Mouse (Mus musculus) CD4-positive helper T cell, adult 2 months (primary cell): ENCODE data around the gene Ctnna3.
"Not testable (repeated sequence)": the region's sequence is repeated elsewhere in the genome, so short reads cannot be mapped to it uniquely, and the experiment has no call there.

Experiments
- DNase-seq: peaks from one replicate; pipeline ENCODE4 v3.0.0-alpha.2; 2012; ENCODE audit warnings: low read depth, missing footprints, low spot score

The Ctnna3 gene

DNA sequence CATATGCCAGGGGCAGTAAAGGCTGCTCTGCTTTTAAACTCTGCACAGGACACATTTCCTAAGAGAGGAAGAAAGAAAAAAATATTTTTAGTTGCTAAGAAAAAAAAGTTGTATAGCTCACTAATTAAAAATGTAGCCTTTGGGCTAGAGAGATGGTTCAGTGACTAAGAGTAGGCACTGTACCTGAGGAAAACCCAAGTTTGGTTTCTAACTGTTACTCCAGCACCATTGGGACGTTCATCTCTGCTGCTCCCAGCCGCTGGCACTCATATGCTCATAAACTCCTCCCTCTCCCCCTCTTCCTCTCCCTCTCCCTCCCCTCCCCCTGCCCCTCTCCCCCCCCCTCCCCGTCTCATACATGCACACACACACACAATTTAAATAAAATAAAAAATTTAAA lies 1441.0 kb downstream of the Ctnna3 start:
- DNase-seq = no peak

DNA sequence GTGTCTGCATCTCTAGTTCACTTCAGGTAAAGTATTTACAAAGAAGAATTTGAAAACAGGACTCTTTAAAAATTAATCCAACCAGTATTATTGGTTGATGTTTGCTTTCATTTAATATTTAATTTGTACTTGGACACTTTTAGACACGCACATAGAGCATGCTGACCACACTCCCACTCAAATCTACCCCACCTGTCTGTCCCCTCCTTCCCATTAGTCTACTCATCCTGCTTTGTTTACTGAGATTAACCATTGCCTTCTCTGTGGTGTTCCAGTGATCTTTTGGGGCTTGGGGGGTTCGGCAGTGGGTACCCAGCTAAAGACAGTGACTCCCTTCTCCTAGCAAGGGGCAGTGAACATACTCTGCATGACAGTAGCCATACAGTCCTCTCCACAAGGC lies 1446.6 kb downstream of the Ctnna3 start:
- no peak for DNase-seq

DNA sequence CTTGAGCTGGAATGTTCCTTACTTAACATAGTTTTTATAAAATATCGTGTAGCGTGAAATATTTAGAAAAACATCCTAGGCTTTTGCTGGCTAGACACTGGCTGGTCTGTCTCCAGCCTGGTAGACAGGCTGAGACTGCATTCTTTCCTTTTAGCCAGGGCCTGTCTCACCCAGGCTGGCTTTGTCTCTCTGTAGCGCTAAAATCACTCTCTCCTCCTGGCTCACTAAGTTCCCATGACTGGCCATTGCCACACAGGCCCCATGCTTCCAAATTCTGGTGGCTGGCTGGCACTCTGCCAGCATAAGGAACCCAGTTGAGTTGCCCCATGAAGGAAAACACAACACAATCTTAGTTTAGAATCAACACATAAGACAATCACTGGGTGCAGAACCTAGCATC lies 1450.0 kb downstream of the Ctnna3 start:
- no peak for DNase-seq

DNA sequence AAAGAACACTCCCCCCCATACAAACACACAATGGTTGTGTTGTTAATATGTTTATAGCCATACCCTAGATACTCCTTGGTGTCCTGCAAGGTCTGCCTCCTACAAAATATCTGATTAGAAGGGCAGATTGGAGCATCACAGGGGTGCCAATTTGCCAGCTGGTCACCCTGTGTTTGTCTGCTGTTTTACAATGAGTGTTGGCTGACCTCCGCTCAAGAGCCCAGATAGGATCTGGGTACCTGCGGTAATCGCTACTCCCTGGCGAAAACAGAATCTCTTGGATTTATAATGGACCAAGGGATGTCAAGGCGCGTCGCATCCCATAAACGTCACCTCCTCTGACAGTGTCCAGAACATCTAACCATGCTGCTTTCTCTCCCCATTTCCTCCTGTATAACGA lies 1457.0 kb downstream of the Ctnna3 start:
- DNase-seq = no peak

DNA sequence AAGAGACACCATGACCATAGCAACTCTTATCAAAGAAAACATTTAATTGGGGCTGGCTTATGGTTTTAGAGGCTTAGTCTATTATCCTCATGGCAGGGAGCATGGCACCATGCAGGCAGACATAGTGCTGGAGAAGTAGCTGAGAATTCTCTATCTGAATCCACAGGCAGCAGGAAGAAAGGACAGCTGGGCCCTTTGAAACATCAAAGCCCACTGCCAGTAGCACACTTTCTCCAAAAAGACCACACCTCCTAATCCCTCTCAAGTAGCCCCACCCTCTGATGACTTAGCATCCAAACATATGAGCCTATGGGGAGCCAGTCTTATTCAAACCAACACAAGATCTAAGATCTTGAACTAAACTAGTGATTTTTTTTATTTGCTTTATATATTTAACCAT lies 1462.6 kb downstream of the Ctnna3 start:
- DNase-seq = no peak

DNA sequence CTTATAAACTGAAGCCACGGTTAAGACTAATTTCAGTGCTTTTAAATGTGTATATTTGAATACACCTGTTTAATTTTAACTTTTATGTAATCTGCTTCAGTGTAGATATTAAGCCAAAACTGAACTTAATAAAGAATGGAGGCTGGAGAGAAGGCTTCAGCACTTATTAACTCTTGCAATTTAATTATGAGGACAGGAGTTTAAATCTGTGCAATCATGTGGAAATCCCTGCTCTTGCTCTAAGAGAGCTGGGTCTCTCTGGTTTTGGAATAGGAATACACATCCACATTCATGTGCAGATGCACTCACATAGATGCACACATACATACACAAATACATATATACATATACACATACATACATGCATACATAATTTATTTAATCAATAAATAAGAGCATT lies 1468.8 kb downstream of the Ctnna3 start:
- DNase-seq = no peak

DNA sequence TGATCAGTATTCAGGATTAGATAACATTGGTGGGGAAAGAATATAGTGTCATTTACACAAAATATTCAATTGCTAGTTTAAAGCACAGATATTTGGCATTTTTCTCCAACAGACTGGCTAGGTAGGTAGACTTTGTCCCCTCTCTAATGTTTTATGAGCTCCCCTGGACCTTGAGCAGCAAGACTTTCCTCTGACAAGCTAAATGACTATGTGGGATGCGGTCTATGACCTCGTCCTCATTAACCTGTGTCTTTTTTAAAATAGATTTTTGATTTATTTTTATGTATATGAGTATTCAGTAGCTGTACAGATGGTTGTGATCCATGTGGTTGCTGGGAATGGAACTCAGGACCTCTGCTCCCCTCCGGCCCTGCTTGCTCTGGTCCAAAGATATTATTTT lies 1471.8 kb downstream of the Ctnna3 start:
- no peak for DNase-seq

DNA sequence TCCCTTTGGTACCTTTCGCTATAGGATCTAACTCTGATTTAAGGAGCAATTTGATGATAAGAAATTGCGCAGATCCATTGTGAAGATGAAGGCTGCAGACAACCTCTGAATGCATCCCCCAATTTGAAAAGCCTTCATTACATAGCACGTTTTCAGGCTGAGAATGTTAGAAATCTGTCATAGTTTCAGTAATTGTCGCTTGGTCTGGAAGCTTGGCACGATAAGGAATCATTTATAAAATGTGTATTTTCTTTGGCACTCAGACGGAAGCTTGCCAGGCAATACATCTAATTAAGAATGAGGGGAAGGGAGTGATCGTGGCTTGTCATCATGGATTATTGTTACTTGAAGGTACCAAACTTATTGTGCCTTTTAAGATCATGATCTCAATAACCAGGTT lies 1511.1 kb downstream of the Ctnna3 start:
- no peak for DNase-seq

DNA sequence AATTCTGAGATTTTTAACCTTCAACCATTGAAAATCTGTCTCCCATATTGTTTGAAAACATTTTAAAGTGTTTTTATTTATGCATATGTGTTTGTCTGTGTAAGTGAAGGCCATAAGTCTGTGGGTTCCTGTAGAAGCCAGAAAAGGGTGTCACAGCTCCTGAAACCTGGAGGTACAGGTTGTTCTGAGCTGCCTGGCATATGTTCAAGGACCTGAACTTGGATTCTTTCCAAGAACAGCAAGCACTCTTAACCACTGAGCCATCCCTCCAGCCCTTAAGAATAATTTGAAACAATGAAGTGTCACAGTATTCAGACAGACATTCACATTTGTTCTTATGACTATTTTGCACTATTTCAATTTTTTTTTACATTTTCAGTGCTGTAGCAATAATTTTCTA lies 1528.5 kb downstream of the Ctnna3 start:
- no peak for DNase-seq

DNA sequence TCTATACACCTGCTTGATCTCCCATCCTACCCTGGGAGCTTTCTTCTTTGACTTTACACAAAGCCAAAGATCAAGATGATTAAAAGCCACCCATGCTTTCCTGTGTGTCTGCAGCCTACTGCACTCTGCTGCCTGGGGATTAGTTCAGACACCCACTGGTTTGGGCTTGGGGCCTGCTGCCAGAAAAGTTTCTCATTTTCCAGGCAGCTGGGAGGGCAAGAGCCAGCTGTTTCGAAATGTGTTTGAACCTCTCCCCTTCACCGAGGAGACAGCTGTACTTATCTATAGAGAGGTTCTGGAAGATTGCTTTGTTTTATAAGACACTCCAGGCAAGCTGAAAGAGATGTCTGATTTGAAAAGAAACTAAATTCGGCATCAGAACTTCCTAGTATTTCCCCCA lies 1563.0 kb downstream of the Ctnna3 start:
- no peak for DNase-seq

DNA sequence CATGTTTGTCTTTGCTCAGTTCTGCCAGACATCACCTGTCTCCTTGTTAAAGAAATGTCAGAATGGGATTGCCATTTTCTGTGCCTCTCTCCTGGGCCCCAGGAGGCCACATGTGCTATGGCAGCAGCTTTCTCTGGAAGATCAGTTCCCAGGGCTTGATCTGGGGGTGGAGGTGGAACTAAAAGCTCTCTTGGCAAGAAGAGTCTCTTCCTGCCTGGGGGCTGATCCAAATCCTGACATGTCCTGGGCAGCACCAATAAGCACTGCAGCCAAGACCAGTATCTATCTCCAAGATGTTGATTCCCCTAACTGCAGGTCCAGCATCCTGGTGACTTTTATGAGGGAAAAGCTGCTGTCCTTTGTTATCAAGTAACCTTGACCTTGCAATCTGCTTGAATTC lies 1583.6 kb downstream of the Ctnna3 start:
- DNase-seq = no peak

DNA sequence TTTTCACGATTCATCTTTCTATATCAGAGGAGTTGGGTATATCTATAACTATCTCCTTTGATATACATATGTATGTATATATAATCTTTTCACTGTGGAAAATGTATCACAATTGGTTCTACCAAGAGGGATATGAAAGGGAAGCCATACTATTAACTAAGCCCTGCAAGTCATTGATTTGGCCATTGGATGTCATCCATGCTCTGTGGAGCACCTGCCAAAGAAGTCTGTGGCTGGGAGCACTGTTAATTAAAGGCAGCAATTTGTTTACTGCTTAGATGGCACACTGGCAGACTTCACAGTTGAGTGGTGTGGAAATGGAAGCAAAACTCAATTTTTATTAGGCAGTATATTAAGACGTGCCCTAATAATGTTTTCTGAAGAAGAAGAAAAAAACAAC lies 1592.8 kb downstream of the Ctnna3 start:
- no peak for DNase-seq

DNA sequence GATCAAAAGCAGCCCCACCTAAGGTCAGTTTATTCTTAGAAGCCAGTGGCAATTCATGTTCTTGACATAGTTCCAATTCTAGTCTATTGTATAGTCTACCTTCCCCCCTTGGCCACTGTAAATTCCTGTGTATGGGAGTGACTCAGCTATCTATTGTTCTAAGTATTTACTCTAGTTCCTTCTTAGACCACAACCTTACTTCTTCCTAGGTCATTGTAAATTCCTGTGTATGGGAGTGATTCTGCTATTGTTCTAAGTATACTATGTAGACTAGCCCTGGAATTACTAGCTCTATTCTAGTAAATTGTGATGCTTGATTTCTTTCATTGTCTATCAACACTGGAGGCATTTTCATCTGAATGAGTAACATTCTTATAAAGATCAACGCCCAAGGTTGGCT lies 1603.6 kb downstream of the Ctnna3 start:
- not testable (repeated sequence) for DNase-seq
